Mouse (Mus musculus): ENCODE results near the gene Defb43.

DNA sequence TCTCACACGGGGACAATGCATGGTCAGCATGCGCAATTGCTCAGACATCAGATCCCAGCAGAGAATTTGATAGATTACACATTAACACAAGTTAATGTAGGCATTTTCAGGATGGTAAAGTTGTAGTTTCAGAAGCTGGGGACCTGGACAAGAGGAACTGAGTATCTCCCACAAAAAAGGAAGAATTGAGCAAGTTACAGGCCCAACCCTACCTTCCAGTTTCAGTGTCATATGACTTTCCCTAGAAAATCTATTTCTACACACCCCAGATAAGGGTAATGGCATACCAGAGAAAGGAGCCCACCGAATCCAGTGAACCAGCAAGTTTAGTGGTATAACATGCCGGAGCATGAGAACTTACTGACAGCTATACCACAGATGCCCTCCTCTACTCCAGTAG lies 47.9 kb upstream of the Defb43 start:
- TF ChIP-seq CTCF (IDR thresholded peaks at IDR 0.05) (no peak), EP300 (IDR thresholded peaks at IDR 0.05; ENCODE audit: insufficient read depth, low read depth, low read length) (no peak)
